Mouse (Mus musculus): ENCODE measurements around the gene Iqcj.

The Iqcj gene

DNA sequence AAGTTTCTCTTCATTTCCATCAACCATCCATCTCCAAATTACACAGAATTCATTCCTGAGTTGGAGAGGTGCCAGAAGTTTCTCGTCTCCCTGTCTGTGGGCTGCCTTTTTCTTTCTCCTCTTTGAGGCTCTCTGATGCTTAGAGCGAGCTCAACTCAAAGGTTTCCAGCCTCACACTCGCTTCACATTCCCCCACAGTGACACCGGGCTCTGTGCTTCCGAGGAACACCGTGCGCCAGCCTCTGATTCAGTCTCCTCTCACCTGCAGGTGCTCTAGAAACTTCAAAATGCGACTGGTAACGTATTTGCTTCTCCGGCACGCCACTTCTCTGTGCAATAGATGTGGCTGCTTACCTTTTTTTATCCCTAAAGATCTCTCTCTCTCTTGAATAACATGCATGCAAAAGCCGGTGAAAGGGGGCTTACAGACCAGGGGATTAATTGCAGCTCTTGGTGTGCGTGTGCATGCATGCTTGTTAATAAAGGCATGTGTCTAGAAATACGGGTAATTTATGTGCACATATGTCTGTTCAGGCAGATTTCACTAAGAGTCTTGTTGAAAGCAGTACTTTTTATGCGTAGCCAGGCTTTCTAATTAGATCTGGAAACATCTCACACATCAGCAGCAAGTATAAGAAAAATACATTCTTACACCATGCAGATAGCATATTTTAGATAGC, at the start of gene Iqcj, which contains the start of gene Iqschfp:
TSS of gene Iqcj (plus strand) at position 195 of the 680 bp plus-strand sequence.
TSS of gene Iqschfp (plus strand) at position 207 of the 680 bp plus-strand sequence.
- no peak for DNase-seq (ENCODE audit: inconsistent ontology term)

DNA sequence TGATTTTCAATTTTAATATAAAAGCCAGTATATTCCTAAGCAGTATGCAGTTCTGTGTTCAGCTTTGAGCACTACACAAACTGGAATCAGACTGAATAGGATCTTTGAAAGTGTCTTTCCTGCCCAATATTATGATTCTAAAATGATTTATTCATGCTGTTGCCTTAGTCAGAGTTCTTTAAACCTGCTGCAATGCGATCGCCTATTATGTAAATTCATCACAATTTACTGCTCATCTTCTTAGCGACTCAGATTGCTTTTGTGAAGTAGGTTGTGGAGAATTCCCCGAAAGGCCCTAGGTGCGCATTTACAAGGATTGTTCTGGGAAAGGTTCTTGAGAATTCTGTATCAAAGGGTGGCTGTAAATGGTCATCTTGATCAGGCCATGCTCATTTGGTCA, 39.6 kb upstream of the Iqcj start:
- DNase-seq (ENCODE audit: inconsistent ontology term) = no peak

DNA sequence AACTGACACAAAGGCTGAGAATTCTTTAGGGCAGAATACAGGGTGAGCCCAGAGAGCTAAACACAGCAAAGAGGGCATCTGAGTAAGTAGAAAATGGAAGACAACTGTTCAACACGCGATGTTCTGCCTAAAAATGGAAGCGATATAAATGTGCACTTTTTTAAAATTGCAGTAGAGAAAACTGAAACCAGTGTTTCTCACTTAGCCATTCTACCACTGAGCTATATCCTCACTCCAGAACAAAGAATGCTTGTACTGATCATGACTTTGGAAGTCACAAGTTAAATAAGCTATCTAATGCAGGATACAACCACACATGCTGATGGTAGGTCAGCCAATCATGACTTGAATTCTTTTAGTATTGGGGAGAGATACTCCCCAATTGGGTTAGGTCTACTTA, 30.5 kb upstream of the Iqcj start:
- DNase-seq (ENCODE audit: inconsistent ontology term) = no peak

DNA sequence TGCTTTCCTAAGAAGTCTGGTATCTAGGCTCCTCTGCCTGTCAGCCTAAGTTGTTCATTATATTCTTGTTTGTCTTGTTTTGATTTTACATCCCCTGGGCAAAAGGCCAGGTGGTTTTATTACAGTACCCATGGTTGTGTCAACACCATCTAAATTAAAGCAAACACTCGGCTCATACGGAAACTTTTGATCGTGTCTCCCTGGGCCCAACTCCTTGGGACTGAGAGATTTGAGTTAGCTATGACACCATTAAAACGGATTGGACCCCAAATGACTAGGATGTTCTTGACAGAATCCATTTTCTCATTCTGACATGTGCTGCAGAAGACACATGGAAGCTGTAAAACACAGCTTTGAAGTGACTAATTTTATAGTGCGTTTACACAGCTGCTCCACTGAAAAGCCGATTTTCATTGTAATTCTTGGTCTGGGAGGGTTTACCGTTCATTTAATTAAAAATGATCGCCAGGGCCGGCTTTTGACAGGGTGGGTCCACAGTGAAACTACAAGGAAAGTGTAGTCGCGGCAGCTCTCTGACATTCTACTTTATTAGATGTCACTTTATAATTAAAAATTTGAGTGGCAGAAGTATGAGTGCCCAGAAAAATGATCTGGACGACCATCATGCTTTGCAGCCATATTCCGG, 24.5 kb upstream of the Iqcj start:
- no peak for DNase-seq (ENCODE audit: inconsistent ontology term)

DNA sequence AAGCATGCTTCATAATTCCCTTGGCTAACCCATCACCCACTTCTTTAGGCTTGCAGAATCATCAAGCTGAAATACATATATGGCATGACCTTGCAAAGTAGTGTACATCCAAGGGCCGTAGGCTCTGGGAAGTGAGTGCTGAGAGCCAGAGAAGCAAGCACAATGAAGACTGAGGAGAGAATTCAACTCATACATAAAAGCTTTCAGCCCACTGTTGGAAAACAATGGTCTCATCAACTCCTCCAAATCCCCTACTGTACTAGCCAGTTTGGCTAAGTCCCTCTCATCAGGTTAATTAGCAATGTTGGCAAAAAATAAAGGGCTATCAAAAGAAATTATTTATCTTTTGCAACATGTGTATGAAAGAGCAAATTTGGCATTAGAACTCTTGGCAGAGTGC, 22.6 kb upstream of the Iqcj start:
- DNase-seq (ENCODE audit: inconsistent ontology term) = no peak

DNA sequence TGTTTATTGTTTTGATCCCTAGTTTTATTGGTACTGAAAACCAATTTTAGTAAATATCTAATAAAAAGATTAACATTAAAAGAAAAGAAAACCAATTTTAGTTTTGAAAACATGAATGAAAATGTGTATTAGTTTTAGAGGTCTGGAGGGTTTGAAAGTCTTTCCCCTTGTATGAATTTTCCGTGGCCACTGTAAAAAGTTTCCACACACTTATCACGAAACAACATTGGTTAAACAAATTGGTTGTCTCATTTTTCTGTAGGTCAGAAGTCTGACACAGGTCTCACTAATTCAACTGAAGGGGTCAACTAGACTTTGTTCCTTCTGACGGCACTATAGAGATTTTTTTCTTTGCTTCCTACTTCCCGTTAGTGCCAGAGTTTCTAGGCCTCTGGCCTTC, 14.8 kb upstream of the Iqcj start:
- DNase-seq (ENCODE audit: inconsistent ontology term) = no peak

DNA sequence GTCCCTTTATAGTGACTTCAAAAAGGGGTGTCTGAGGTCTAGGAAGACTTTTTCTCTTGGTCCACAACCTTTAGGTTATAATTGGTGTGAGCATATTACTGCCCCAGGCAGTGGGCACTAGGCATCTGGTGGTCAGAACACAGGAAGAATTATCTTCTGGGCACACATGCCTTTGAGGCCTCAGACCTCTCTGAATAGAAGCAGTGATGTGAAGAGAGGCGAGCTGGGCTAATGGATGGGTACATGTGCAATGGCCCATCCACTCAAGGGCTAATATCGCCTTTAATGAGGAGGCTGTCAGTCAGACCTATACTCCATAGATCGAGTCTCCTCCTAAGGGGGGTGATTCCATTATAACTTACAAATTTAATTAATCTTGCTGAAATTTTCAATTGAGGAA, 7.7 kb upstream of the Iqcj start:
- DNase-seq (ENCODE audit: inconsistent ontology term) = no peak

DNA sequence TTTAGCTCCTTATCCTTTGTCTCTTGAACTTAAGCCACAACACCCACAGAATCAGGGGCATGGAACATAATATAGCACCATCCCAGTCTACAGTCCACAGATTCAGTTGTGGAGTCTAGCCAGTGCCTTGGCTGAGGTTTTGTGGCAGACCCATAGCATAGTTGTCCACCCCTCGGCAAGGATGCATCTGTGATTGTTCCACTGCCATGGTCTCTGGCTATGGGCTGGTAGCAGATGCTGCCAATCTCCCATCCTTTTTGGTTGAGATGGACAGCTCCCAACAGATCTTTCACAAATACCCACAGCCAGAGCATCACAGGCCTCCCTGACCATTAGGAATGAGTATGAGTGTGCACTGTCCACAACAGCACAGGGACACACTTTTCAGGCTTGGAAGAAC, 5.8 kb upstream of the Iqcj start:
- no peak for DNase-seq (ENCODE audit: inconsistent ontology term)

DNA sequence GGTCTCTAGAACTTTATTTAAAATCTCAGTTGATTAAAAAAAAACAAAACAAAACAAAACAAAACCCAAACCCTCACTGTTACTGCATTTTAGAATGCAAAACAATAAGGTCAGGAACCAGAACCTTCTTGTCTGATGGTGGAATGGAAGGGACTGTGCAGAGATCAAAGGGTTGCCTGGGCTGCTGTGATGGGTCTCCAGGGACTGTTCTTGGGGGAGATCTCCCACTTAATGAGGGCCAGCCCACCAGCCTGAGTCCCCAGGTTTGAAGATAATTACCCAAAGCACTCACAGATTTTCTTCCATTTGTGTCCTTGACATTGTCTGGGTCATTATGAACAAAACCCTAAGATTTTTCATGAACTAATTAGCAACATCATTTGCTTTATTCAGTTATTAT, 4.8 kb upstream of the Iqcj start:
- DNase-seq (ENCODE audit: inconsistent ontology term) = no peak

DNA sequence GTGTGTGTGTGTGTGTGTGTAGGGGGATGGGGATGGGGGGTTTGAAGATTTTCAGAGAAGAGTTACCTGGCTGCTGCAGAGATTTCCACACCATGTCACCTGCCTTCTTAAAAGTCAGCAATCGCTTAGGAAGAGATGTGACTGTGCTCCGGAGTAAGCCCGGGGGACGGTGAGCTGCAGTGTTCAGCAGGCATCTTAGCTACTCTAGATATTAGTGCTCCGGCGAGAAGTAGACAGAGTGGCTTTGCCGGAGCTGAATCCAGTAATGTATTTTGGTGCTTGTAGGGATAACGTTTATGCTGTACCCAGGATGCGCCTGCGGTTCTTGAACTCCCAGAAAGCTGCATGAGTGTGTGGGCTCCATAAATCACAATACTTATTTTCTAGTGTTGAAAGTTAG, 748 bp downstream of the Iqcj start:
- DNase-seq (ENCODE audit: inconsistent ontology term) = no peak

DNA sequence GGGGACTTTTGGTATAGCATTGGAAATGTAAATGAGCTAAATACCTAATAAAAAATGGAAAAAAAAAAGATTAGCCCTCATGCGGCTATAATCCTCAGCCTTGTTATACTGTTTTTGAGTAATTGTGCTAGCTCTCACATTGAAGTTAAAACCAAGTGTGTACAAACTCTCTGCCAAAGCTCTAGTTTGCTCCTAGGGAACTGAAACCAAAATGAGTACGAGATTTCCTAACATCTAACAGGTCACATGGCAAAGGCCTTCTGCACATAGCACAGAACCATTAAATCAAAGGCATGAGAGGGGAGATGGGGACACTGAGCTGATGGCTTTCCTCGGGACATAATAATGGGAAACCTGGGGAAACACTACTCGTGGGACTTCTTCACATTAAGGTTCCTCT, 10.5 kb downstream of the Iqcj start:
- DNase-seq (ENCODE audit: inconsistent ontology term) = no peak

DNA sequence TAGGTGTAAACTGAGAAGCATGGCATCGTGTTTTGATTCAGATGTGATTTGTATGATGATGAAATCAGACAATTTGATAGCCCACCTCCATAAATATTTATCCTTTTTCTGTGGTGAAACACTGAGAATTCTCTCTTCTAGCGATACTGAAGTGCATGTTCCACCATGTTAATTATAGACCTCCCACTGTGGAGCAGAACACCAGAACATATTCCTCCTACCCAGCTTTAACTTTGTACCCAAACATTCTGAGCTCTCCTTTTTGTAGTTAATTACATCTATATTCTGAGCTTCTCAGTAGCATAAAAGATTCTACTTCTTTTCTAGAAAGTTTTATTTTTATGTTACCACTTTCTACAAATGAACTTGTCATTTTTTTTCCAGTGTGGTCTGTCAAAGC, 16.6 kb downstream of the Iqcj start:
- DNase-seq (ENCODE audit: inconsistent ontology term) = no peak

DNA sequence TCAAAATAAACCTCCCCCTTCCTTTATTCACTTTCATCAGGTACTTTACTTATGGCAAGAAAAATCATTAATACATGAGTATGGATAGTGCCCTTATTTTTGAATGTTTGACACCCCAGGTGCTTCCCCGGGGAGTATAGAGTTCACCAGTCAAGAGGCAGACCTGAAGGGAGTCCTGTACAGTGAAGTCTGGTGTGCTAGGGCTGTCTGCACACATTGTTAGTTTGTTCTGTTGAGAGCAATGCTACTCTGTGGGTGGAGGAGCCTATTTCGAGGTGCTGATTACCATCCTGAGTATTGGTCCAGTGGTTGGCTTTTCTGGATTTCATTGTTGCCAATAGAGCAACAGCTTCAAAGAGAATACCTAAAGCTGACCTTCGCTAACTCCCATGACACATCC, 26.1 kb downstream of the Iqcj start:
- no peak for DNase-seq (ENCODE audit: inconsistent ontology term)

DNA sequence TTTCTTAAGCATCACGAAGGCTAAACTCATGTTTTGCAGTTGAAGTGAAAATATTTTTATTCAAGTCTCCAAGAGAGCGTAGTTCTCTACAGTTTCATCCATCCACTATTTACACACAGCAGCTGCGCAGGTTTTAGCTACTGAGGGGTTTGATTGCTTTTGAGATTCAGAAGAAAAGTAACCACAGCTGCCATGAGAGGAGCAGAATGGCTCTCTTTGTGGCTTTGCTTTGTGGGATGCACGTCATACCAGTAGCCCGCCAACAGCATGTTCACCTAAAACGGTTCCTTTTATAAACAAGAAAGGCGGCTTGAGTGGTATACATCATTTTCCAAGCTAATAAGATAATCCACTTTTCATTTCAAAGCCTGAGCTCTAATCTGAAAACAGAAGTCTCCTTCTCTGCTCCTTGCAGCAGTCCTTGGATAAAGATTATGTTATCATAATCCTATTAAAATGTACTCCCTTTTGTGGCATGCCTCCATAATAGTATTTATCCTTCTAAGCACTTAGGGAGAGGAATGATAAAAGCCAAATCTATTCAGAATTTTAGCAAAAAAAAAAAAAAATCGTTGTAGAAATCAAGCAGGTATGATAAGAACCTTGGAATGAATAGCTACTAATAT, 26.7 kb downstream of the Iqcj start:
- no peak for DNase-seq (ENCODE audit: inconsistent ontology term)

DNA sequence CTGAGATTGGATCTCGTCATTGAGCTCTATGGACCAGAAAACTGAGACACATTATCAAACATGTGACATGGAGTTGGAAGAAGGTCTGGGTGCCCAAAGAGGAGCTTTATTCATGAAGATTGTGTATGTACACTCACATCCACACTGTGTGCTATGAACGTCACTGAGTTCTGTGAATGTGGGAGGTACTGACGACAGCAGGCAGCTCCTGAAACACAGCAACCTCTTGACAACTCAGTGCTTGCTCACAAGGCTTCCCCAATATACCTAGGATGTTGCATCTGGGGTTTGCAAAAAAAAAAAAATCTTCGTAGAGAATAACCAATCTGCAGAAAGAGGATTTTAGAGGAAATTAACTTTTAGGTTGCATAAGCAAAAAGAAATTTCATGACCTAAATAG, 31.1 kb downstream of the Iqcj start:
- no peak for DNase-seq (ENCODE audit: inconsistent ontology term)

DNA sequence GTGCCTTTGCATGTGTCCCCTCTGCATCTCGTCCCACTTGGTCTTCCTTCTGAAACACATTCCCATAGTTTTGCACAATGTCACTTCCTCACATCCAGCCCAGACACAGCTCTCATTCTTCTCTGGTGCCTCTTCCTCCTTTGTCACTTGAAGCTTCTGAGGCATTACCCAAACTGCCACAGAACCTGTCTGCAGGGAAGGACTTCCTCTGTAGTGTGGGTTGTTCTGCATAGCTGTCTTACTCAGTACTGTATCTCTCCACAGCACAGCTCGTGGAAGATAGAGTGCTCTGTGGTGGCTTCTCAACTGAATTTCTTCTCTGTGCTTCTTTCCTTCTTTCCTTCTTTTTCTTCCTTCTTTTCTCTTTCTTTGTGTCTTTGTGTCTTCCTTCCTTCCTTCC, 33.4 kb downstream of the Iqcj start:
- no peak for DNase-seq (ENCODE audit: inconsistent ontology term)

DNA sequence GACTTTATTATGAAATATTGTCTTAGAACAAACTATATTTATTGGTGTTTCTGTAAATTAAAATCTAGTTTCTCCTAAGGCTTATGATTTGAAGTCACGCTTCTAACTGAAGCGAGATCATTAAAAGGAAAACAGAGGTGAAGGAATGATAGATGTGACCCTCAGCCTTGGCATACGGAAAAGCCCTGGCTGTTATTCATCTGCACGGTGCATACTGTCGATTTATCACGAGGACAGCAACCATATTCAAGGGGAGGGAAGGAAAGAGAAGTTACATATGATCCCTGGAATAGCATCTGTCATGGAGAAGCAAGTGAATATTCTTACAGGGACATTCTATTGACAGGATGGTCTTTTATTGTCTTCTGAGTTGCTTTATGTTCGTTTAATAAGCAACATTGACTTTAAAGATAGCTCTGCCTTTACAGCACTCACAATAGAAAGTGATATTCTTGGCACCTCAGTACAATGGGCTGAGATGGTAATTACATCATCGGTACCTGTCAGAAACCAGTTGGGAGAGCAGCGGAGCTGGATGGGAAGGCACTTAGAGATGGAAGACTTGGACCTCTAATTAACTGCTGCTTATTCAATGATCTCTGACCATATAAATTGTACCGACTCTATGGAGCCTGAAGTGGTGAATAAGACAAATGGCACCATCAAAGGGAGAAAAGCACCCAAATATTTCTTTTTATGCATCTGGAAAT, 38.6 kb downstream of the Iqcj start:
- DNase-seq (ENCODE audit: inconsistent ontology term) = no peak

DNA sequence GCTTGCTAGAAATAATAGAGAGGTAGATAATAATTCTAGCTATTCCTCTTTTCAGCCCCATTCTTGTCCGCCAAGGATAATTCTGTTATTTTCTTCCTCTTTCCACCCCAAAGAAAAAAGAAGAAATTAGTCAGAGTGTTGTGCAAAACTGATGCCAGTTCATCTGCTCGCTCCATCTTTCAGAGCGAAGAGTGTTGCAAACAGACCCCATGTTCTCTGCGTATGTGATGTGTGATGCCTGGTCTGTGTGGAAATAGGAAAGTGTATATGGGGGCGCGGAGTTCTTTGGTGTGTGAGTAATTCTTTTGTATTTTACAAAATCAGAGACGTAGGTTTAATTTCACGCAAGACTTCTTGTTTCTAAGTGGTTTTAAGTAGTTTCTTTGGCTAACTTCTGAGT, 39.2 kb downstream of the Iqcj start:
- DNase-seq (ENCODE audit: inconsistent ontology term) = no peak

DNA sequence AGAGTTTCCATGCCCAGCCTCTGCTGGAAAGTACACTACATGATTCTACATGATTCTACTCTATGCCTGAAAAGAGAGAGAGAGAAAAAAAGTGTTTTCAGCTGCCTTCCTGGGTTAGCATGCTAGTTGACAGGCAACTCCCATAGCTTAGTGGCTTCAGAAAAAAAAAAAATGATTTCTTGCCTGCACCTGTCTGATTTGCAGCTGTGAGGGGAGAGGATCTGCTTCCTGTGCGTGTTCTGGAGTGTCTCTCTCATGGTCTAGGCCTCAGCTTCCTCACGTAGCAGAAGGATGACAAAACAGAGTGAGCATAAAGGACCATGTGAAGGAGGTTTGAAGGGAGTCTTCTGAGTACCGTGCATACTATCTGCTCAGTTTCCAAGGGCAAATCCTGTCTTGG, 39.9 kb downstream of the Iqcj start:
- DNase-seq (ENCODE audit: inconsistent ontology term) = no peak

DNA sequence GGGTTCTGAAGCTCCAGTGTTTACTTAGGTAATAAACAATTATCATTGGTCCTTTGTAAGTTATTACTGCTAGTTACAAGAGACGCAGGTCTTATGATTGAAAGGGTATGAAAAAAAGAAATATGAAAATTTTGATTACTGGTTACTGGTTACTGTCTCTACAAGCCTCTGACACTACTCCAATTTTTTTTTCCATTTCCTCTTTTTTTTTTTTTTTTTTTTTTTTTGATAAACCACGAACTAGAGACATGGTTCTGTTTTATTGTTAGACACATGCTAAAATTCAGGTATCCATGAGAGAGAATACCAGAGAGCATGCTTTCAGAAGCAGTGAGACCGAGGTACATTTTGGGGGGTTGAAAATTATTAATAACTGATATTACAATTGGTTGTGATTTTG, 43.8 kb downstream of the Iqcj start:
- DNase-seq (ENCODE audit: inconsistent ontology term) = no peak

DNA sequence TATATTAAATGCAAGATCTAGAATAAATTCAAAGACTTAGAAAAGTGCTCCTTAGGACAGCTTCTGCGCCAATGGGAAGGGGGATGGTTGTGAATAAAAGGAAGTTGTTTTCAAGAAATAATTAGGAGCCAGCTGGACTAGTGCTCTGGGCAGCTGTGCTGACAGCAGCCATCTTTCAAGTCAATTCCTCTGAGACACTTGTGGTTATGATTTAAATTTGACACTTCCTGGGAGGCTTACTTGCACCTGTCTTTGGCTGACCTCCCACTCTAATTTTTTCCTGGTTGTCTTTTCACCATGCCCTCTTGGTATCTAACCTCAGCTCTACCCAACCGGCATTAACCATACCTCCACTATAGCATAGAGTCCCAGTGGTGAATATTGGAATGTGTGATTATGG, 55.0 kb downstream of the Iqcj start:
- DNase-seq (ENCODE audit: inconsistent ontology term) = no peak

DNA sequence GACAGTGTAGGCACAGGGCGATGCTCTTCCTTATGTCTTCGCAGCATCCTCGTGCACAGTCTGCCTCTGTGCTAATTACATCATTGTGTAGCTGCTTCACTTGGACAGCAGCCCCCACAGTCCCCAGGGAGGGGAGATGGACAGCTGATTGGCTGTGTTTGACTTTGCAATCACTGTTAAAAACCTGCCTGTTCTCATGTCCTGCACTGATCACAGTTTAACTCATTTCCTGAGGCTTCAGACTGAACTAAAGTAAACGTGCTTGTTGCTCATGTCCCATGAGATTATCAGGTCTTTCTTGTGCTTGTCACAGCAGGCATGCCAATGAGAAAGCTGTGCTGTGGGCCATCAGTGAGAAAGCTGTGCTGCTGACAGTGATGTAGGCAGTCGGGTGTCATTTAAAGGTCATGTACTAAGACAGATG, 60.5 kb downstream of the Iqcj start:
- DNase-seq (ENCODE audit: inconsistent ontology term) = no peak
